Mouse (Mus musculus): ENCODE results near the gene Snx18. TPM values are rescaled to one million over a fixed set of nuclear protein-coding genes. Genes with fewer than 3 reads are reported as not detected.
A peak's percentile ranks its signal among the peaks of the same experiment; 100 is the strongest.

The Snx18 gene
- total and polyA plus RNA-seq, 2 experiments: 7.5 to 15.4 TPM

- peaks cover 59% of the 10 kb centered on the region for H3K79me2 ChIP-seq (ENCODE audit: control insufficient read depth, insufficient read depth, low read length)
- H3K36me3 ChIP-seq (ENCODE audit: control insufficient read depth, insufficient read depth, low read length): no peaks in the 10 kb centered on the region
- WGBS: 21% methylated on average over 17 of the region's 17 CpGs
- TF ChIP-seq CTCF (IDR thresholded peaks at IDR 0.05; ENCODE audit: low read depth, low read length) (no peak), POLR2A (IDR thresholded peaks at IDR 0.05; ENCODE audit: extremely low read depth, insufficient read depth, low read length) (no peak)
- H3K27me3 ChIP-seq (ENCODE audit: control insufficient read depth, insufficient read depth, low read length): no peaks in the 10 kb centered on the region
- peak; percentile 91 for DNase-seq (ENCODE audit: extremely low read depth, low read depth, low spot score)
- H3K4me1 ChIP-seq (ENCODE audit: control insufficient read depth, insufficient read depth, low read length): peaks cover 59% of the 10 kb centered on the region
- peak overlapping the region; percentile 3 for H3K4me3 ChIP-seq (ENCODE audit: insufficient read depth, low read depth, low read length)
- peak overlapping the region; percentile 94 for H3K27ac ChIP-seq (replicated peaks; ENCODE audit: insufficient read depth, low read depth, low read length)
- peak overlapping the region; percentile 26 for H3K9ac ChIP-seq (ENCODE audit: low read depth, low read length)
Observed at GRCm38 (mm10) chr13:113602882-113603342, 15.5 kb downstream of the Snx18 start.

- TF ChIP-seq POLR2A (IDR thresholded peaks at IDR 0.05; ENCODE audit: extremely low read depth, insufficient read depth, low read length): no peak
- TF ChIP-seq CTCF (IDR thresholded peaks at IDR 0.05; ENCODE audit: low read depth, low read length): no peak
- H3K27ac ChIP-seq (replicated peaks; ENCODE audit: insufficient read depth, low read depth, low read length): peak overlapping the region; percentile 94
- 35% methylated on average over 12 of the region's 12 CpGs for WGBS
- H3K27me3 ChIP-seq (ENCODE audit: control insufficient read depth, insufficient read depth, low read length): no peaks in the 10 kb centered on the region
- no peak overlapping the region for H3K4me3 ChIP-seq (ENCODE audit: insufficient read depth, low read depth, low read length)
- no peaks in the 10 kb centered on the region for H3K36me3 ChIP-seq (ENCODE audit: control insufficient read depth, insufficient read depth, low read length)
- DNase-seq (ENCODE audit: extremely low read depth, low read depth, low spot score): peak; percentile 93
- H3K9ac ChIP-seq (ENCODE audit: low read depth, low read length): no peak overlapping the region
- peaks cover 67% of the 10 kb centered on the region for H3K4me1 ChIP-seq (ENCODE audit: control insufficient read depth, insufficient read depth, low read length)
- H3K79me2 ChIP-seq (ENCODE audit: control insufficient read depth, insufficient read depth, low read length): peaks cover 57% of the 10 kb centered on the region
Observed at GRCm38 (mm10) chr13:113601831-113602604, 16.3 kb downstream of the Snx18 start.

DNA sequence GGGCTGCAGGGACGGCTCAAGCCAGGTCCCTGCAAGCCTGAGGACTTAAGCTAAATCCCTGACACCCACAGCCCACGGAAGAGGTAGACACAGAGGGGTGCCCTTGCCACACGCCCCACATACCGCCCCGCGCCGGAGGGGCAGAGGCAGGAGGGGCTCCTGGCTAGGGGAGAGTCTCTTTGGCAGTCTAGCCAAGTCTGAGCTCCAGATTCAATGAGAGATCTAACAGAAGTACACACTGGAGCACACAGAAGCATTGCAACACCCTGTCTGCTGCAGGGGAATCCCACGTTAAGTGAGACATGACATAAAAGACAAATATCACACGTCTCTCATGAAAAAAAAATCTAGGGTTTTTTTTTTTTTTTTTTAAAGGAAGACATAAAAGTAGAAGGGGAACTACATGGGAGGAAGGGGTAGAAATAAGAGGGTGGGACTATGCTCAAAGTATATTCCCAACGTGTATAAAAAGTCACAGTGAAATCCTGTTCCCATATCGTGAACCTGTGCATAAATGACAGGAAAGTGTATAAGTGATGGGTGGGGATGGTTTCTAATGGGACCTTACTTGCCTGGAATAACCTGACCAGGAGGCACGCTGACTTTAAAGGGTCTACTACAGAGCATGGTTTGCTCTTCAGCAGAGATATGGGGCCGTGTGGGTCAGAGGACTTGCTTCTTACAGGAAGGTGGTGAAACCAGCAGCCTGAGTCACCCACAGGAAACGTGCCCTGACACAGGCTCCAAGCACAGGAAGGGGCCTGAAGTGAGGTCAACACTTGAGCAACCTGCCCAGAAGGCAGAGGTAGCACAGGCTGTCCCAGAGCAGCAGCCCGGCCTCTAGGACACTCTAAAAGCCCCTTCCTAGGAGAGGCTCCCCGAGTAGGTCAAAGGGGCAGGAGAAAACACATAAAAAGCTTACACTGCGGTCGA lies 17.6 kb downstream of the Snx18 start:
- Histone ChIP-seq H3K79me2 (ENCODE audit: control insufficient read depth, insufficient read depth, low read length) (peaks cover 50% of the 10 kb centered on the region), H3K4me1 (ENCODE audit: control insufficient read depth, insufficient read depth, low read length) (peaks cover 65% of the 10 kb centered on the region), H3K9ac (ENCODE audit: low read depth, low read length) (no peak overlapping the region; the same call in 1 of the 2 replicates), H3K4me3 (ENCODE audit: insufficient read depth, low read depth, low read length) (no peak overlapping the region), H3K36me3 (ENCODE audit: control insufficient read depth, insufficient read depth, low read length) (no peaks in the 10 kb centered on the region), H3K27ac (replicated peaks; ENCODE audit: insufficient read depth, low read depth, low read length) (peak overlapping the region; percentile 80), H3K27me3 (ENCODE audit: control insufficient read depth, insufficient read depth, low read length) (no peaks in the 10 kb centered on the region)
- WGBS: 38% methylated on average over 18 of the region's 18 CpGs
- DNase-seq (ENCODE audit: extremely low read depth, low read depth, low spot score): peak; percentile 71
- no peak for TF ChIP-seq CTCF (IDR thresholded peaks at IDR 0.05; ENCODE audit: low read depth, low read length)

DNA sequence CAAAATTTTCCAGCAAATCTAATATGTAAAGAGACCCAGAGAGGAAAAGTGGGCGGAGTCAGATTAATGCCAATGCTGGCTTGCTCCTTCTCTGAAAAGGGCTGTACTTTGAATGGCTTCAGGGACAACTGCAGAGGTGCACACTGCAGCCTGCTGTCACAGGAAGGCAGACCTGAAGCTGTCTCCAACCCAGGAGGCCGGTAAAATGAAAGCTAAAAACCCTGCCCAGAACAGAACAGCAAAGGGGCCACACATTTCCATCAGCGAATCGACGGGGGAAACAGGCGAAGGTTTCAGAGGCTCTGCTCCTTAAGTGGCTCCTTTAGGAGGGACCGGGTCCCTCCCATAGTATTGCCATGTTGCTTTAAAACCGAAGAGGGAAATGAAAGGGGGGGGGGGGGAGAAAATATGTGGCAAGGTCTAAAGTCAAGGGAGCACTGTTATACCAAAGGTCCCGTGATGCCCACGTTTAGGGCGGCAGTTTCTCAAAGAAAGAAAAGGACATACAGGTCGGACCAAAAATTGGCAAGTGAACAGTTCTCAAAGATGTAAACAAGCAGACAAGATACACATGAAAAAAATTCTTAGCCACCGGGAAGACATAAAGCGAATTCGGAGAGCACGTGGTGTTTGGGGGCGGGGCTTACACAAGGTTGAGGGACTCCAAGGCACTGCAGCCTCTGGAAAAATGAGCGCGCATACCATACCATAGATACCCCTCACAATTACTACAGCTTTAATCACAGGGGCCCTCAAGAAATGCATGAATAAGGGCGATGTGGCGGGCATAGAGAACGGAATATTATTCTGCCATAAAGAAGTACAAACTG lies 18.4 kb downstream of the Snx18 start:
- H3K79me2 ChIP-seq (ENCODE audit: control insufficient read depth, insufficient read depth, low read length): peaks cover 47% of the 10 kb centered on the region
- H3K4me1 ChIP-seq (ENCODE audit: control insufficient read depth, insufficient read depth, low read length): peaks cover 65% of the 10 kb centered on the region
- H3K4me3 ChIP-seq (ENCODE audit: insufficient read depth, low read depth, low read length): no peak overlapping the region
- no peaks in the 10 kb centered on the region for H3K27me3 ChIP-seq (ENCODE audit: control insufficient read depth, insufficient read depth, low read length)
- peak; percentile 43 for DNase-seq (ENCODE audit: extremely low read depth, low read depth, low spot score)
- H3K36me3 ChIP-seq (ENCODE audit: control insufficient read depth, insufficient read depth, low read length): no peaks in the 10 kb centered on the region
- 70% methylated on average over 22 of the region's 22 CpGs for WGBS
- H3K27ac ChIP-seq (replicated peaks; ENCODE audit: insufficient read depth, low read depth, low read length): no peak overlapping the region
- H3K9ac ChIP-seq (ENCODE audit: low read depth, low read length): no peak overlapping the region
- TF ChIP-seq CTCF (IDR thresholded peaks at IDR 0.05; ENCODE audit: low read depth, low read length) (no peak), POLR2A (IDR thresholded peaks at IDR 0.05; ENCODE audit: extremely low read depth, insufficient read depth, low read length) (no peak)

DNA sequence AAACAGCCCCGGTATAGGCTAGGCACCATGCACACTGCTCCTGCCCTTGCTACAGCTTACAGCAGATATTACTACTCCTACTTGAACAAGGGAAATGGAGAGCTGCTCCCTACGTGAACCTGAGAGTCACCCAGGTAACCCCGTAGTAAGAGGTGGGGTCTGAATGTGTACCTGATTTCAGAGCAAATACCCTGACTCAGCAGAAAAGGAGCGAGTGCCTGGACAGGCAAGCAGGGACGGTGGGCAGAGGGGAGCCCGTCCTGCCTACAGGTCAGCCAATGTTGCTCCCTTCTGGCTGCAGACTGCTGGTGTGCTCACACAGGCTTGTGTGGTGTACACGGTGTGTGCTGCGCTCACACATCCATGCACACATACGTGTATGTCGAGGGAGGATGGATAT lies 20.7 kb downstream of the Snx18 start:
- no peak for TF ChIP-seq POLR2A (IDR thresholded peaks at IDR 0.05; ENCODE audit: extremely low read depth, insufficient read depth, low read length)
- WGBS: 57% methylated on average over 10 of the region's 10 CpGs
- Histone ChIP-seq H3K36me3 (ENCODE audit: control insufficient read depth, insufficient read depth, low read length) (peaks cover 7% of the 10 kb centered on the region; the same call in 1 of the 2 replicates), H3K27ac (replicated peaks; ENCODE audit: insufficient read depth, low read depth, low read length) (peak overlapping the region; percentile 14), H3K79me2 (ENCODE audit: control insufficient read depth, insufficient read depth, low read length) (peaks cover 37% of the 10 kb centered on the region), H3K9ac (ENCODE audit: low read depth, low read length) (no peak overlapping the region), H3K27me3 (ENCODE audit: control insufficient read depth, insufficient read depth, low read length) (no peaks in the 10 kb centered on the region), H3K4me1 (ENCODE audit: control insufficient read depth, insufficient read depth, low read length) (peaks cover 52% of the 10 kb centered on the region), H3K4me3 (ENCODE audit: insufficient read depth, low read depth, low read length) (no peak overlapping the region)
- no peak for DNase-seq (ENCODE audit: extremely low read depth, low read depth, low spot score)

Measured in liver, adult 2 months (tissue).